Mouse (Mus musculus) urinary bladder, adult 18-20 months (tissue): ENCODE measurements around the gene Pitpnc1.

Experiments
- DNase-seq, 2 experiments: peaks; one replicate each; pipeline ENCODE4 v3.0.0; 2022; ENCODE audit warnings: low spot score in 2 of 2, mixed read lengths in 2 of 2

Pitpnc1 gene

GRCm38 (mm10) chr11:107233252-107233890, 237.1 kb downstream of the Pitpnc1 start:
- DNase-seq: no peak

DNA sequence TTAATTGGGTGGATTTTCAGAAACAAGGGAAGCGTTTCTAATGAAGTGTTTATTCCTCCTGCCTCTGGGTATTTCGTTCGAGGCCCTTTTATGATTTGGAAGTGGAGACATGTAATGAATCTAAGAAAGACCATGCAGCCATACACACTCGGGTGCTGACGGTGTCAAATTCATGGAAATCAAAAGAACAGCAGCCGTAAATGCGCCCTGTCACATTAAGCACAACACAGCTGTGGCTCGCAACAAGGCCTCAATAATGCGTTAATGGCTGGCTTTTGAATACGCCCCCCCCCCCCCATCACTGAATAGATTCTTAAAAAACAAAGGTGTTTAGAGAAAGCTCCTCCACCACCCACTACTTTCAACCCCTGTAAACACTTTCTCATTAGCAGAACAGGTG, 240.4 kb downstream of the Pitpnc1 start:
- DNase-seq: no peak

DNA sequence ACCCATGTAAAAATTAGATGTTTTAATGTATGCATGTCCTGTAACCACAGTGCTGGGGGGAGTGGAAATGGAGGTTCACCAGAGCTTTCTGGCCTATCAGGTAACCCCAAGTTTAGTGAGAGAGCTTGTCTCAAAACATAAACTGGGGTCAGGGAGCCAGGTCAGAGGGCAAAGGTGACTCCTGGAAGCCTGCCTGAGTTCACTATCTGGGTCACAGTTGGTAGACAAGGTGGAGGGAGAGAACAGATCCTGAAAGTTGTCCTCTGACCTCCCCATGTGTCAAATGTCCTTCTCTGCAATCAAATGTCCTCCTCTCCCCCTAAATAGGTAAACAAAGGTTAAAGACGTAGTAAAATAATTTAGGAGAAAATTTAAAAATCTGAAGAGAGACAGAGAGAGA, 244.1 kb downstream of the Pitpnc1 start:
- DNase-seq: no peak

DNA sequence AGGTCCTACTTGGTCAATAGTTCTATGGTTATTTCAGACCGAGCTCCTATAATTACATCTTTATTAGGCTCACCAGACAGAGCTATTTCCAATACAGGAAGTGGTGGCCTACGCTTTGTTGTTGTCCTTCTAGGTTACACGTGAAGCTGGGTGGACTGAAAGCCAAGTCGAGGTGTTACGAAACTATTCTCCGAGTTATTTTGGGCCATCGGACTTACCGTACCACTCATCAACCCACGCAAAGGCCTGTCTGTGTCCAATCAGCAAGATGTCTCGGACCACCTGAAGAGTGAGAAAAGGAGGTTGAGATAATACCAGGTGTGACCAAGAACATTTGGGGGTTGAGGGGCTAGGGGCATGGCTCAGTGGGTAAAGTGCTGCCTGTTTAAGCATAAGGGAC, 244.5 kb downstream of the Pitpnc1 start:
- no peak for DNase-seq

- no peak for DNase-seq
Observed at GRCm38 (mm10) chr11:107225301-107225700, 245.2 kb downstream of the Pitpnc1 start.

GRCm38 (mm10) chr11:107223667-107224214, 246.8 kb downstream of the Pitpnc1 start:
- DNase-seq: no peak

GRCm38 (mm10) chr11:107223169-107223561, 247.3 kb downstream of the Pitpnc1 start:
- DNase-seq: no peak

DNA sequence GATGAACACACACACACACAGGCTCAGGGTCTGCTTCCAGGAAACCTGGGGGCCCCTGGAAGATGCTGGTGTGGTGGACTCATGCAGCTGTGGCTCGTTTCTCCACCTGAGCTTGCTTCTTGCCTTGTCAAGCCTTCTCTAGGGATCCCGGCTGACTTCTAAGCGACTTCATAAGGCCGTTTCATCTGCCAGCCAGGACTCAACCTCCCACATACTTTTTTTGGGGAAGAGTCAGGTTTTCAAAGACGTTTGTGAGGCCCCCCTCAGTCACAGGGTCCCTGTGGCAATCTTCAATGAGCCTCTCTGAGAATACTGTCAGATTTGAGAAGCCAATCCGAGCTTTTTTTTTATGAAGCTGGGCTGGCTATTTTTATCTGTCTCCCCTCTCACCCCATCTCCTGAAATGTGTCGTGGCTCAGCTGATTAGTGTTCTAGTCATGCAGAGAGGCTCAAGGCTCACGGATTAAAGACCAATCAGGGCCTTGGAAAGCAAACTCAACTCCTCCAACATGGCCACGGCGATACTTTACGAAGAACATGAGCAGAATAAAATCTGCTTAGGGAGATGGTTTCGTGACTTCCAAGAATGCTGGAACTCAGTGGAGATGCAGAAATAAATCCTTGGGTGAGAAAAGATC, 247.8 kb downstream of the Pitpnc1 start:
- DNase-seq: no peak

- no peak for DNase-seq
Observed at GRCm38 (mm10) chr11:107215111-107215510, 255.4 kb downstream of the Pitpnc1 start.

DNA sequence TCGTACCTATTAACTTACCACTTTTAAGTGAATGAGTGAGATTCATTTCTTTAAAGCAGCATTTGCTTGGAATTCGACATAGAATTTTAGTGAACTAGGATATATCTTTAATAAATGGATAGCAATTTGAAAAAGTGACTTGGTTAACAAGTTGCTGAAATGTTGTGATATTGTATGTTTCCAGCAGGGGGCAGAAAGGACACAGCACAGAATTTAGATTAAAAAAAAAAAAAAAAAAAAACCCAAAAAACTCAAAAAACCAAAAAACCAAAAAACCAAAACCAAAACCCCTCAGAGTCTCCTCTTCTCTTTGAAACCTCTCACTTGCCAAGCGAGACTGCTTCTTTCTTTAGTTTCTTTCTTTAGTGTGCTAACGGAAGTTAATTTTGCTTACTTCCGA, 256.8 kb downstream of the Pitpnc1 start:
- DNase-seq: no peak

- DNase-seq: no peak
Observed at GRCm38 (mm10) chr11:107209818-107210217, 260.7 kb downstream of the Pitpnc1 start.

GRCm38 (mm10) chr11:107201773-107202172, 268.7 kb downstream of the Pitpnc1 start:
- no peak for DNase-seq

GRCm38 (mm10) chr11:107199281-107199680, 271.2 kb downstream of the Pitpnc1 start:
- DNase-seq: no peak

GRCm38 (mm10) chr11:107195334-107195733, 275.2 kb downstream of the Pitpnc1 start:
- DNase-seq: no peak

- DNase-seq: peak in 1 of 2 experiments; percentile 3
Observed at GRCm38 (mm10) chr11:107190376-107190775, 280.1 kb downstream of the Pitpnc1 start.

DNA sequence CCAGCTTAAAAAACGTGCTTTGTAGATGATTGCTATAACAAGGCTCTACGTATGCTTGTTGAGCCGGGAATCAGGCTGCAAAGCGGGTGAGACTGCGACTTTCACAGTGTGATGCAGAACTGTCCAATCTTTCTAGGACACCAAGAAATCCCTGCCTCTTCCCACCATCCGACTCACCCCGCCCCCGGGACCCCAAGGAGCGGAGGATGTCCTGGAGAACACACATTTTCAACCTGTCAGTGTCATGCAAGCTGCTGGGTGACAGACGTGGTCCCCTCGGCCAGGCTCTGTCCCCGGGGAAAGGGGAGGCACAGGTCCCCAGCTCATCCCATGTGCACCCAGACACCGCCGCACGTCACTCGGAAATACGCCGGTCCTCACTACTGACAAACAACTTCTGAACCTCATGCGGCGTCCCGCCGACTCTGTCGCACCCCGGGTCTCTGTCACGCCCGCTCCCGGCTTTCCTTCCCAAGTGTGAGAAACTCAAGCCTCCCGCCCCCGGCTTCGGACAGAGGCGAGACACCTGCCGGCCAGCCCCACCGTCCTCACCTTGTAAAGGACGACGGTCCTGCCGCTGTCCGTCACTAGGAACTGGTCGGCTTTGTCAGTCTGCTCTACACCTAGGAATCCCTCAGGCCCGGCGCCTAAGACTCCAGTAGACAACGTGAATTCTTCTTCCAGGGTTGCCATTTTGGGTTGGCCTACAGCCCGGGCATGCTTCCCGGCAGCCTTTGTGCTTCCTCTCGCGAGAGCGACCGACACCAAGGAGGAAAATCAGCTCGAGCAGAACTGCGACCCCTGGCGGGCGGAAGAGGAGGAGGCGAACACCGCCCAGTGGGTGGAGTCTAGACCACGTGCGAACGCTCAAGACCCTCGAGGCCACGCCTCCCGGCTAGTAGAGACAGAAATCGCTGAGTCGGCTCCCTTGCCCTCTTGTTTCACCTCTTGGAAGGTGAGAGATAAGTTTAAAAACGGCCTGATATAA, 281.6 kb downstream of the Pitpnc1 start, which contains the start of gene Nol11:
TSS of gene Nol11 (minus strand) at position 817 of the 988 bp plus-strand sequence.
- DNase-seq: peak; percentile 96 to 98

DNA sequence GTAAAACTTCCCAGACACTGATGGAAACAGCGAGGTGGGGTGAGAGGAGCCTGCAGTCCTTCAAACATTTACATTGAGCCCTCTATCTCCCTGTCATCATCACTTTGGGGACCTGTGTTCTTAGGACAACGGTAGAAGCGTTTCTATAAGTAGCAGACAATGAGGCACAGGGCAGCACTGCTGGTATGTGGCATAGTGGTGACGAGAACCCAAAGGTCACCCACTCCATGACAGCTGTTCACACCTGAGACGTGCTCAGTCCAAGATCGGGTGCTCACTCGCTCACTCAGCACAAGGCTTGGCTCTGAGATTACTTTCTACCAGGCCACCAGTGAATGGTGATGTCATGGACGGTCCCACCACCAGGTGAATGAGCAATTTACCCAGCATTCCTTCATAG, 286.7 kb downstream of the Pitpnc1 start:
- no peak for DNase-seq

DNA sequence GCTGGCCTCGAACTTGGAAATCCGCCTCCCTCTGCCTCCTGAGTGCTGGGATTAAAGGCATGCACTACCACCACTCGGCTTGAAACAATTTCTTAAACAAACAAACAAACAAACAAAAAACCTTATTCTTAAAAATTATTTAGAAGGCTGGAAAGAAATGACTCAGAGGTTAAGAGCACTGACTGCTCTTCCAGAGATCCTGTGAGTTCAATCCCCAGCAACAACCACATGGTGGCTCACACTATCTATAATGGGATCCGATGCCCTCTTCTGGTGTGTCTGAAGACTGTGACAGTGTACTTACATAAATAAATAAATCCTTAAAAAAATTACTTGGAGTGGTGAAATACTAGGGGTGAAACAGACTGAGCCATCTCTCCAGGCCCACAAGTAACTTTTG, 309.3 kb downstream of the Pitpnc1 start:
- DNase-seq: no peak

GRCm38 (mm10) chr11:107159034-107159433, 311.5 kb downstream of the Pitpnc1 start:
- no peak for DNase-seq
